Mouse (Mus musculus) heart, adult 18-20 months (tissue): ENCODE data around the gene Metrn. TPM values are rescaled to one million over a fixed set of nuclear protein-coding genes. Genes with fewer than 3 reads are reported as not detected.
A peak's percentile ranks its signal among the peaks of the same experiment; 100 is the strongest.

Source experiments
- DNase-seq, 2 experiments: peaks; one replicate each; pipeline ENCODE4 v3.0.0; 2021 to 2022; ENCODE audit warnings: mixed read lengths in 1 of 2
- total RNA-seq, 2 experiments: library from RNA; stranded (reverse); gene quantifications; 2 replicates each; pipeline ENCODE4 v1.2.3; 2021

Metrn gene
- total RNA-seq, 2 experiments from 2014 or later: 55.0 to 76.0 TPM

GRCm38 (mm10) chr17:25831451-25832281 lies 34.7 kb upstream of the Metrn start:
- peak; percentile 41 to 51 for DNase-seq

- no peak for DNase-seq
These were observed 34.0 kb upstream of the Metrn start for GRCm38 (mm10) chr17:25830806-25831431.

GRCm38 (mm10) chr17:25830200-25830753 lies 33.3 kb upstream of the Metrn start:
- DNase-seq: no peak

GRCm38 (mm10) chr17:25829558-25830017 lies 32.7 kb upstream of the Metrn start:
- no peak for DNase-seq

GRCm38 (mm10) chr17:25828712-25829557 lies 32.0 kb upstream of the Metrn start, which contains the start of gene Jmjd8:
Gene Jmjd8, plus strand, starts transcription at chr17:25828867.
- DNase-seq: peak; percentile 85 to 87

GRCm38 (mm10) chr17:25828223-25828594 lies 31.3 kb upstream of the Metrn start:
- no peak for DNase-seq

- DNase-seq: no peak
These were observed 30.7 kb upstream of the Metrn start for GRCm38 (mm10) chr17:25827546-25828222.

GRCm38 (mm10) chr17:25827011-25827410 lies 30.1 kb upstream of the Metrn start:
- no peak for DNase-seq

- no peak for DNase-seq
These were observed 29.1 kb upstream of the Metrn start for GRCm38 (mm10) chr17:25825984-25826570.

- no peak for DNase-seq
These were observed 28.4 kb upstream of the Metrn start for GRCm38 (mm10) chr17:25825311-25825710.

GRCm38 (mm10) chr17:25824362-25825142 lies 27.6 kb upstream of the Metrn start:
- DNase-seq: no peak

- peak; percentile 86 to 90 for DNase-seq
These were observed 26.5 kb upstream of the Metrn start, which contains the start of gene Wdr24 for GRCm38 (mm10) chr17:25823452-25823851. Gene Wdr24, plus strand, starts transcription at chr17:25823627.

GRCm38 (mm10) chr17:25818851-25819780 lies 22.2 kb upstream of the Metrn start:
- no peak for DNase-seq

- no peak for DNase-seq
These were observed 20.7 kb upstream of the Metrn start for GRCm38 (mm10) chr17:25817662-25818061.

- DNase-seq: peak; percentile 67 to 90
These were observed 16.5 kb upstream of the Metrn start for GRCm38 (mm10) chr17:25813471-25813870.

- no peak for DNase-seq
These were observed 14.0 kb upstream of the Metrn start for GRCm38 (mm10) chr17:25810890-25811289.

GRCm38 (mm10) chr17:25809606-25810340 lies 12.8 kb upstream of the Metrn start:
- DNase-seq: no peak
